Mouse (Mus musculus) cerebellum, postnatal 25 days (tissue): Measurements from ENCODE around the gene Arfrp1.

Experiments
- DNase-seq, 2 experiments: peaks; one replicate each; pipeline ENCODE4 v3.0.0; 2021; ENCODE audit warnings: mixed read lengths in 2 of 2

The Arfrp1 gene

DNA sequence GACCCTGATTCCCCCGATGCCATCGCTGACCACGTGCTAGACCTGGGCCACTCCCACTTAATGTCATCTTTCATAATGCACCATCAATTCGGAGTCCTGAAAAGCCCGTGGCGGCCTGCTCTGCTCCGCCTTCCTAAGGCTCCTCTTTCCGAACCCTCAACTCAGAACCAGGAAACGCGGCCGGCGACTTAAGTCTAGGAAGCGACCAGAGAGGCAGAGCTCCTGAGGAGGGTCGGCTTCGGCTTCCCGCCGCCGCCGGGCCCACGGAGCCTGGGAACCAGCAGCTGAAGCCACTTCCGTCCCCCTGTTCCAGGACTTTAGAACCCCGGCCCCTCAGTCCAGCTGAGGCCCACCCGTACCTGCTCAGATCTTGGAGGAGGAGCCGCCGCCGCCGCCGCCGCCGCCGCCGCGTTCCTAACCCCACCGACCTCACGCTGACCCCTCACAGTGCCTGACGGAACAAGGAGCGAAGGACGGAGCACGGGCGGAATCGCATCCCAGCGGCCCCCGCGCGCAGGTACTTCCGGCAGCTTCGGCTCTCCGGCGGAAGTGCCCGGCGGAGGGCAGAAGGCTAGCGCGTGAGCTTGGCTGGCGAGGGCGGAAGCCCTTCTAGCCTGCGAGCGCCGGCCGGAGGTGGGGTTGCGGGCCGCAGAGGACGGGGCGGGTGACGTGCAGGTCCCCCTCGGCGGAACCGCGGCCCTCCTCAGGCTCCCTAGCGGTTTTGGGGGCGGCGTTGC lies at the start of gene Arfrp1, which contains the start of gene Zgpat:
Arfrp1 (minus strand) TSS at position 545 of the 737 bp plus-strand sequence.
Zgpat (plus strand) TSS at position 69 of the 737 bp plus-strand sequence.
- DNase-seq: peak; percentile 94 to 96

DNA sequence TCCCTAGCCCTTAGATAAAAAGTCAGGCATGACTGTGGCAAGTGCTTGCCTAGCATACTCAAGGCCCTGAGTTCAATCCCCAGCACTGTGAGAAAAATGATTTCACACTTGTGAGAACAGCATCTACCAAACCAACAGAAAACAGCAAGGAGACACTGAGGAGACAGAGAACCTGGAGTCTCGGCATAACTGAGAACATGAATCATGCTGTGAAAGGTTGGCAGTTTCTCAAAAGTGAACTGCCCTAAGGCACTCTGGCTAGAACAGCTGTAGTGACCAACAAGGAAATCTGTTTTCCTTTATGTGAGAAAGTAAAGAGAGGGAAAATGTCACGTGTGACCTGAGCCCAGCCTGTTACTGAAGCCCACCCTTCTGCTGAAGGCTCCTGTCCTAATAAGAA lies 47.9 kb upstream of the Arfrp1 start:
- no peak for DNase-seq

DNA sequence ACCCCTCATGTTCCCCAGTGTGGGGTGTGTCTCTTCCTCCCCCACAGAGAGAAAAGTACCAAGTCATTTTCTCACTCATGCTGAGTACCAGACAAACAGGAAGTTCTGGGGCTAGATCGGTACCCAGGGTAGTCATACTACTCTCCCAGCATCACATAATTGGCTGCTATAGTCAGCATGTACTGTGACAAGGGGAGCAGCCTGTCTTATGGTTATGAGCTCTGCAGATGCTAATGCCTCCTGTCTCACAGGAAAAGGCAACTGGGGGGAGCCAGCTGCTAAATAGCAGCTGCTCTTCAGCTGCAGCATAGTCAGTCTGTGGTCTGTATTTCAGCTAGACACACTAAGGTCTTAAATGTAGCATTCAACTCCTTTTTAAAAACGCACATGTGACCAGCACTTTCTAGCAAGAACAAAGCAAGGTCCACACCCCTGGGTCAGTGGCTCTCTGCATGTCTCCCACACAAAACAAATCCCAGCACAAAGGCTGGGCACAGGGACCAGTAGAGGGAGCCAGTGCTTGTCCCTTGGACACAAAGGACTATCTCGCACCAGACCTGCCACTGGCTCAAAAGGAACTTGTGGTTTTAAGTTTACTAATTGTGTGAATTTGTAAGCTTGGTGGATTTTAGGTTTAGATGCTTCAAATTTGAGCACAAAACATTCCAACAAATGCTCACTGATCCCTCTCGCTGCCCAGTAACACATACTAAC lies 45.7 kb upstream of the Arfrp1 start:
- DNase-seq: peak; percentile 67 to 84

DNA sequence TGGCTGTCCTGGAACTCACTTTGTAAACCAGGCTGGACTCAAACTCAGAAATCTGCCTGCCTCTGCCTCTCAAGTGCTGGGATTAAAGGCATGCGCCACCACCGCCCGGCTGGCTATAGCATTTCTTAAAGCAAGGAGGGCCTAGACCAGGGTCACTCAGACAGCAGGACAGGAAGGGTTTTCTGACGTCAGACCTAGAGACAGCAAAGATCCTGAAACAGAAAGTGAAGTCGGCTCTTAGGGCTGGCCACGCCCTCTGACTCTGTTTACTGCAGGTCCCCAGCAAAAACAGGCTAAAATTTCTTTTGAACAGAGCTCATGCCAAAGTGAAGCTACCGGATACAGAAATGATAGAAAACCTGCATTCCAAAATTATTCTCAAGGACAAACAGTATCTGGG lies 44.4 kb upstream of the Arfrp1 start:
- DNase-seq: no peak

DNA sequence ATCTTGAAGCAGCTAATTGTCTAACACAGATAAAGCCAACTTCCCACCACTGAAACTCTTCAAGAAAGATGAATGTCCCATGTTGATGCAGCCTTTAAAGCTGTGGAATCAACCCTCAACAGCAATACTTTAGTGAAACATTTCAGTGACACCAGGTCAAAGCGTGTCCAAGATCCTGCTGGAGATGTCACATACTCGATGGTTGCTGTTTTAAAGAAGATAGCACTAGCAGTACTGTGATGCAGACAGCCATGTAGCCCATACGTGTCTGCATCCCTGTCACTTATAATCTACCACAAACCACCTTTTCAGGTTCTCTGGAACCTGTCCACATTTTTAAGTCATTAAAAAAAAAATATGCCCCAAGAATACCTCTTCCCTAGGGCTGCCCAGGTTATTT lies 38.5 kb upstream of the Arfrp1 start:
- DNase-seq: no peak

DNA sequence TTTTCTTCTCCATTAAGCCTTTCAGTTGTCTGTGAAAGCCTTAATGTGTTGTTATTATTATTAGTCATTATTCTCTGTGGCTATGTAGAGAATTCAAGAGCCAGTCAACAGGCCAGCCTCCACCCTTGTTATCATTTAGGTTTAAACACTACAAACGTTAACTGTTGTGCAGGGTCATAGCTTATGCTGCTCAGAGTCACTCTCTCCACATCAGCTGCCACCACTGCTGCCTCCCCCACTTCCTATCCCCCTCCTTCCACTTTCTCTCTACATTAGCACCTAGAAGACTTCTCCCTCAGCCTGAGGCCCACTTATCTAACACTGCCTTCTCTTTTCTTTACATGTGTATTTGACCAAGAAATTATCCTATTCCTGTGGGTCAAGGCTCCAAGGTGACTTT lies 36.3 kb upstream of the Arfrp1 start:
- DNase-seq: no peak

DNA sequence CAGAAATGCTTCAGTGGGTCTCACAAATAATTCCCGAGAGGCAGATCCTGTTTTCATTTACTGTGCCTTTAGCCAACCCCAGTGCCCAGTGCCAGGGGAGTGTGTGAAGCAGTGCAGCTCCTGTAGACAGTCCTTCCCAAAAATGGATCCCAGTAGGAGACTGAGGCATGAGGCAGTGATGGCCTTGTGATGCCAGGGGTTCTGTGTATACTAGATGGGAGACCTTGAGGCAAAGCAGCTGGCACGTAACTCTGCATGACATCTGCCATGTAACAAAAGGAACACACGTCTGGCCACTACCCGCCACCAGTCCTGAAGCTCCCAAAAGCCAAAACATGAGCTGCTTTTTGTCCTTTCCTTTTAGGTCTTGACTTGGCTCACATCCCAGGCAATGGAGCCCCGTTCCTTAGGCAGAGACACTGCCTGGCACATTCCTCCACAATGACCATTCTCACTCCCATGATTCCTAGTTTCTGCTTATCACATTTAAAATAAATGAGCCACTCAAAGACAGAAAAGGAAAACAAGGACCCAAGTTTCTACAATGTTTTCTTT lies 32.1 kb upstream of the Arfrp1 start:
- peak; percentile 39 to 41 for DNase-seq

DNA sequence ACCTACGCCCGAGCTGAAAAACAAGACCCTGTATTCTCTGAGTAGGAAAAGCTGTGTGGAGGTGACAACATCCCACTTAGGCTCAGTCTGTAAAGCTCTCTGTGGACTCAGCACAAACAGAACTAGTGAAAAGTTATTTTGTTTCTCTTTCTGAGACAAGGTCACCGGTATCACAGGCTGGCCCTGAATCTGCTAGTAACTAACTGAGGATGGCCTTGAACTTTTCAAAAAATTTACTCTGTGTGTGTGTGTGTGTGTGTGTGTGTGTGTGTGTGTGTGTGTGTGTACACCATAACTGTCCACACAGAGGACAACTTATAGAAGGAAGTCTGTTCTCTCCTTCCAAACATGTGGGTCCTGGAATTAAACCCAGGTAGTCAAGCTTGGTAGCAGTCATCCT lies 28.9 kb upstream of the Arfrp1 start:
- no peak for DNase-seq

DNA sequence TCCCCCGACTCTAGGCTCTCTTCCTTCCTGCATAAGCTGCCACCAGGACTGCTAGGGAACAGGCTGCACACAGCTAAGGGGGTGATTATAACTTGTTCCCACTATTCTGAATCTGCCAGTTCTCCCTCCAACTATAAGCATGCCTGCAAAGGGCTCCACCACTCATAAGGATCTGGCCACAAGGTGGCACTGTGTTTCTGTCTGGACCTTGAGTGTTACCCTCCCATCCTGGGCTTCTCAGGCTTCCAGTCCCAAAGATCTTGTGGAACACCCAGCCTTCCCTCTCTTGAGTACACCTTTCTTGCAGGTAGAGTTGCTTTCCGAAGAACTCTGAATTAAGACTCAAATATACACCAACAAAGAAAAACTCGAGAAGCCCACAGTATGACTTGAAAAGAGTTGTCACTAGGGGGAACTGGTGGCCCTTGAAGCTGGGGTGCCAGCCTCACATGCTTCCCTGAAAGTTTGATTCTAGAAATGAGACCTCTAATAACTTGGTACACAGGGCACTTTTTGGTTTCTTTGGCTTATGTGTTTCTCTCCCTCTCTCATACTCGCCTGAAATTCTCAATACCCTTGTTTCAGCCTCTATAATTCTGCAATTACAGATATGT lies 27.5 kb upstream of the Arfrp1 start:
- DNase-seq: peak; percentile 88 to 95

DNA sequence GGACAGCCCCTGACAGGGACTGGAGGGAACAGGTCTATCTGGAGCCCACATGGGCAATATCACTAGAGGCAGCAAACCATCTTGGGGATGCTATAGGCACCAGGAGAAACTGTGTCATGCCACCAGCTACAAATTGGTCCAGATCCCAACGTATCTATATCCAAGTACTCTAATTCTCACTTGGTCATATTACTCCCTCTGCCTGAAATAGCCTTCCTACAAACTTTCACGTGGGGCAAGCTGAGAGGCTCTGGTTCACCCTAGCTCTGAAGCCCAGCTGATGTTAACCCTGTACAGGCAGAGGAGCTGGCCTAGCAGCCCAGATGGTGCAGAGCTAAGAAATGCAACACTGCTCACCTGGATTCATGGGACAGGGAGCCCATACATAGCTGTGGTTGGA lies 26.3 kb upstream of the Arfrp1 start:
- no peak for DNase-seq

DNA sequence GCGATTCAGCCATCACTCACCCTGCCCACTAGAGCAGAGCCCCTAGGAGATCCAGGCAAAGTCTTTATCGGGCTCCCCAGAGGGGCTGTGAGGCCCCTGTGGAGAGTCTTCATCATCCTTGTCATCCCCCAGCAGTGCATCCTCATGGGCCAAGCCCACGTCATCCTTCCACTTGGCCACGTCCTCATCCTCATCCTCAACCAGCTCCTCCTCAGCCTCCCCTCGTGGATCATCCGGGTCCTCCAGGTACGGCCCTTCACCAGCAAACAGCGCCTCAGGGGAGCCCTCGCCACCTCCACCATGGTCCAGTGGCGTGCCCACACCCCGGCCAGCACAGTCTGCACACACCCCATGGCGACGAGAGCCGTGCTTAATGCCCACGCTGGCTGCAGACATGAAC lies 25.8 kb upstream of the Arfrp1 start:
- DNase-seq: no peak

DNA sequence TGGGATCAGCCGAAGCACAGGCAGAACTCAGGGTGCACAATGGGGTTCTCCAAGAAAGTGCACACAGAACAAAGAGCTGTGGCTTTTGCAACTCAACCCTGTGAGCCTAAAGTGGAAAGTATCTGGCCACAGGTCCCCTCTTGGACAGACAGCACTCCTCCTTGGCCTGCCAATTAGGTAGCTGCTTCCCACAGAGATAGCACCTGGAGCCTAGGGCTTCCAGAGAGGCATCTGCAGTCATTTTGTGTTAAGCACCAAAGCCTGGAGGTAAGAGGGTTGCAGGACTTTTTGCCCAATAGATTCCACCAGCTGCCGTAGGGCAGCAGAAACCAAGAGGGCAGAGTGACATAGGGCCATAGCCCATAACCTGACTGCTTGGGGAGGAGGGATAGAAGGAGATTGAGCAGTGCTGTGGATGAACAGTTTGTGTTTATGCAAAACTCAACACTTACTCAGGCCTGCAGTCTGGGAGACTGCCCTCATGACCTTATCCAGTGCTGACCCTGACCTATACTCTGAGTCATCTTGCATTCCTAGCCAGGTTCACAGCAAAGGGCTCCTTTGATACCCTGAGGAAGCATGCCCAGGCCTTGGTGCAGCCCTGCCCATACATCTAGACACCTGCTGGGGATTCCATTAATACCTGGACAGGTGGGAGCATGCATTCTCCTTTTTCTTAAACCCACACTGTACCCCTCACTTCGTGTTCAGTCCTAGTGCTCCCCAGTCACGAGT lies 25.1 kb upstream of the Arfrp1 start:
- DNase-seq: peak; percentile 75 to 76

DNA sequence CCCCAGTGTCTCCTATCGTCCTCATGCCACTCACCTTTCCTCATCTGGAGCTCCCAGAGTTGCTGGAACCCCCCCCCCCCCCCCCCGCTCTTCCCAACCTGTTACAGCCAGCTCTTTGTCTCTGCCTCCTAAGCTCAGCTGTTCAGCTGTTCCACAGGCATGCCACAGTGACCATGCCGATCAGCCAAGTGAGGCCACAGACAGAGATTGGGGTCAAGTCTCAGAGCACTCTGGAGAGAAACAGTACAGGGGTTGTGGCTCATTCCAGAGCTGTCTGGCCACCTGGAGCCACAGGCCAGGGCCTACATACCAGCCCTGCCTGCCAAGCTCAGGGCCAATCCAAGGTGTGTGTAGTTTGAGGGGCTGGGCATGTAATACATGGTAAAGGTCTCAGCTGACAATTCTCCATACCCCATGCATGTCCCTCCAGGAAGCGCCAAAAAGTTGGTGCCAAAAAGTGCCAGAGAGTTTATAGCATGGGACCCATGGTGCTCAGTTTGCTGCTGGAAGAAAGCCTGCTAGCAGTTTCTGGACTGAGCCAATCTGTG lies 21.5 kb upstream of the Arfrp1 start:
- DNase-seq: no peak

DNA sequence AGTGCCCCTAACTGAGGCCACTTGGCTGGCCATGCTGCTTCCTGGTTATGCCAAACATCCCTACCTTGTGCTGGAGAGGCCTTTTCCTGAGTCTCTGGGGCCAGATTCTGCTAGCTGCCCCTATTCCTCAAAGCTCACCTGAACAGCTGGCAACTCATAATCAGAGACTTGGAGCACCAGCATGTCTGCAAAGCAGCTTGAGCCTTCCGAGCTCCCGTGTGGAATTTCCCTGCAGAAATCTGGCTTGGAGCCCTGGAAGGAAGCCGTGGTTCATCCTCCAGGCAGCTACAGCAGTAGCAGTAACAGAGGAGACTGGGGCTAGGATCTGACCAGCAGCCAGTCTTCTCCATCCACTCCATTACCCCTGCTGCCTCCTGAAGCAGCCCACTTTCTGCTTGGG lies 20.7 kb upstream of the Arfrp1 start:
- peak; percentile 91 for DNase-seq

DNA sequence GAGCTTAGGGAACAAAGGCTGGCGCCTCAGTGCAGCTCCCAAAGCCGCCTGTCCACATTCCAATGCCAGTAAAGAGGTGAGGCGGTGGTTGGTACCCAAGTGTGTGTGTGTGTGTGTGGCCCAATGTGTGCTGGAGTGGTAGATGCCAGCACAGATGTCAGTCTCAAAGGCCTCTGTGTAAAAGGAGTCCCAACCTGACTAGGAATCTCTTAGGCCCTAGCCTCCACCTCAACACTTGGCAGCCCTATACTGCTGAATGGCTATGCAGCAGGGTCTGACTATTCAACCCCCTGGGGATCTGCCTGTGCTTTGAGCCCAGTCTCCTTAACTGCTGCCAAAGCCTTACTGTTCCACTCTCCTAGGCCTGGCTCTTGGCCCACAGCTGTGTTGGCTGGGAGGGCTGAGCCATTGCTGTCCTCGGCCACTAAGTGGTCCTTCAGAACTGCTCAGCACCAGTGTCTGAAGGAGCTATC lies 19.8 kb upstream of the Arfrp1 start:
- DNase-seq: peak; percentile 55 to 66

DNA sequence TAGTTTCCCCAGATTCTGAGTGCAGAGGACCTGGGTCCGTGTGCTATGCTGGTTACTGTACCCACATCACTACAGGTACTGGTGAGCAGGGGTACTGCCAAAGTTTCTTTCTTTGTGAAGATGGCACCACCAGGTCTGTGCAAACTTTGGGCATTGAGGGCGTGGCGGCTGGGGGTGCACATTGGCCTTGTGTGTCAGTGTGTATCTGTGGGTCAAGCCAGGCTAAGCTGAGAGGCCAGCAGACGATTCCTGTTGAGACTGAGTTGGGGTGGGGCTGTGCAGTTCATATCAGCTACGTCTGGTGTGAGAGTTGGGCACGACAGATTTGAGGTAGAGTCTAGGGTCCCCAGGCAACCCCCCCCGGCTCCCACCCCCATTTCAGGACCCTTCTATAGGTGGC lies 19.3 kb upstream of the Arfrp1 start:
- no peak for DNase-seq

DNA sequence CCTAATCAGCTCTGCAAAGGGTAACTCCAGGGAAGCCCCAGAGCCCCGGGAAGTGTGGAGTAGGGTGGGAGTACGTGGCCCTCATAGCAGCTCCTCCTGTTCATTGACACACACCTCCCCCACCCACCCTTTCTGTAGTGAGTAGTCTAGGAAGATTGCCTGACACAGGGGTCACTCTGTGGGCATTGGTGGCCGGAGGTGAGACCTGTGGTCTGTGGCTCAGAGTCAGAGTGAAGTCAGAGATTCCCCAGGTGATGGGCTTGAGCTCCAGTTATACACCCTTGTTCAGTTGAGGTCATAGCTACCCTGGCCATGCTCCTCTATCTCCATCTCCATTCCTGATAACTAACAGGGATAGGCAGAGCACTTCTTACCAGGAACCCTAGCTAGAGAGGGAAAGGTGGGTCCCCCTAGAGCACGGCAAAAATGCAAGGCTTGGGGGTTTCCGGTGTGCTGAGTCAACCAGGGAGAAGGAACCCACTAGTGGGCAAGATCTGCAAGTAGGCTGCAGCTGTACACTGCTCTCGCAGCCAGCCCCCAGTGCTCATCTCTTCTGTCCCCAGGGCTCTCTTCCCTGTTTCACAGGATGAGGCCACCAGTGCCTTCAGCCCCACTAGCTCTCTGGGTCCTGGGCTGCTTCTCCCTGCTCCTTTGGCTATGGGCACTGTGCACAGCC lies 16.6 kb upstream of the Arfrp1 start:
- DNase-seq: no peak

DNA sequence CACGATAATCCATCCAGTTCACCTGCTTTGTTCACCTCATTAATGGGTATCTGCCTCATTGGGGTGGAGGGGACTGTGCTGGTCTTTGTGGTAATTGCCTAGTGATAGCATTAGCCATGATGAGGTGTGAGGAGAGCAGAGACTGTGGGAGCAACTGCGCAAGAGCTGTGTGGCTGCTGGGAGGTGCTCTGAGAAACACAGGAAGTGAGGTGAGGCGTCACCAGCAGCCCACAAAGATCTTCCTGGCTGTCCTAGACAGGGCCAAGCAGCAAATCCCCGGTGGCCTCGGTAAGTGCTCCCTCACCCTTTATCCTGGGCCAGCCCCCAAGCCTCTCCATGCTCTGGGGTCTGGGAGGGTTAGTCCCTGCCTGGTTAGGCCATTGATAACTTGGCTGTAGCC lies 15.9 kb upstream of the Arfrp1 start:
- no peak for DNase-seq

DNA sequence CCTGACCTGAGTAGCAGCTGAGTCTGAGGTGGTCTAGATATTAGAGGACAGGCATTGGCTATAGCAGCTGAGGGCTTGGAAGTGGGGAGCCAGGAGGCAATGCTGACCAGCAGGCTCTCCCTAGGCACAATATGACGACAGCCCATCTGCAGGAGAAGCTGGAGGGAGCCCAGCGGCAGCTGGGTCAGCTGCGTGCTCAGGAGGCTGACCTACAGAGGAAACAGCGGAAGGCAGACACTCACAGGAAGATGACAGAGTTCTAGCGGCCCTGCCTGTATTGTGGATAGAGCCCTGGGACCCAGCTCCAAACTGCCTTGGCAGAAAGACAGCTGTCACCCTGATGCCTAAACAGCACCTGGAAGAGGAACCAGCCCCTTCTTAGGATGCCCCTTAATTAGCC lies 15.0 kb upstream of the Arfrp1 start:
- DNase-seq: no peak

DNA sequence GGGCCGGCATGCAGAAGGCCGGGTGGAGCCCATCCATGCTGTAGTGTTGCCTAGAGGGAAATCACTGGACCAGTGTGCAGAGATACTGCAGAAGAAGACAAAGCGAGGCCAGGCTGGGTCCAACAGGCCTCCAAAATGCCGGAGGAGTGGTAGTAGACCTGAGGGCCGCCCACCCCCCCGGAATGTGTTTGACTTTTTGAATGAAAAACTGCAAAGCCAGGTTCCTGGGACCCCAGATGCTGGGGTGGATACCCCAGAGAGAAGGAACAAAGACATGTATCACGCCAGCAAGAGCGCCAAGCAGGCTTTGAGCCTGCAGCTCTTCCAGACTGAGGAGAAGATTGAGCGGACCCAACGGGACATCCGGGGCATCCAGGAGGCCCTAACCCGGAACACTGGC lies 14.6 kb upstream of the Arfrp1 start, which contains the start of gene Lime1:
Lime1 (plus strand) TSS at position 301 of the 400 bp plus-strand sequence.
- DNase-seq: no peak

DNA sequence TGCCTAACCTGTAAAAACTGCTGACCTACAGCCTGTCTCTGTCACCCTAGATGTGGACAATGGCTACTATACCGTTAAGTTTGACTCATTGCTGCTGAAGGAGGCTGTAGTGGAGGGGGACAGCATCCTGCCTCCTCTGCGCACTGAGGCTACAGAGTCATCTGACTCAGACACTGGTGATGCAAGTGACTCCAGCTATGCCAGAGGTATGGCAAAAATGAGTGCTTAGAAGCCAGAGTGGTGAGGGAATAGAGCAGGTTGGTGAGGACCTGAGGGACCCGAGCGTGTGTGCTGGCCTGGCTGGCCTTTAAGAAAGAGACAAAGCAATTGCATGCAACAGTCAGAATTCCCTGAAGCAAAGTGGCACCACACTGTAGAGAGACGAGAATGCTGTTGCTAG lies 13.5 kb upstream of the Arfrp1 start:
- no peak for DNase-seq

DNA sequence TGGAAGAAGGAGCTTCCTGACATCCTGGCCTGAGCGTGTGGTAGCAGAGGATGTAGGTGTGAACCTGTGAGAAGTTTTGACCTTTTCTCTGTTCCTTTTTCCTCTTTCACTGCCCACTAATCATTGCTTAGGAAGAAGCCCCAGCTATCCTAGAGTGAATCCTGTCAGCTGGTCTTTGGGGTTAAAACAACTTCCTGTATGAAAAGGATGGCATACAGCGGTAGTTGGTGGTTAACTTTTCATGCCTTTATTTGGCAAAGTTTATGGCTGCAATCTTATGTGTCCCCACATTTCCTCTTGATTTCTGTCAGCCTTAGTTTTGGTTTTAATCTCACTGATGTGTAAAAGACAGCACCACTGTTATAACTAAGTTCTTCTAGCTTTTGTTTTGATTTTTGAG lies 12.0 kb upstream of the Arfrp1 start:
- no peak for DNase-seq
